Mouse (Mus musculus) ES-Bruce4 (cell line): ENCODE results near the gene Tmem245. TPM values are rescaled to one million over a fixed set of nuclear protein-coding genes. Genes with fewer than 3 reads are reported as not detected.

Source experiments
- H3K27ac ChIP-seq: 2 replicates; pipeline ENCODE4 v1.5.1; 2012; ENCODE audit warnings: low read length, inconsistent platforms; ENCODE audit not compliant: insufficient read depth
- H3K27me3 ChIP-seq: 2 replicates; pipeline ENCODE4 v1.6.1; 2012; ENCODE audit warnings: mild to moderate bottlenecking, low read length, inconsistent platforms; ENCODE audit not compliant: control insufficient read depth, poor library complexity, insufficient read depth, severe bottlenecking
- H3K36me3 ChIP-seq: 2 replicates; pipeline ENCODE4 v1.6.1; 2012; ENCODE audit warnings: inconsistent platforms, mild to moderate bottlenecking, low read length, moderate library complexity; ENCODE audit not compliant: control insufficient read depth, poor library complexity, insufficient read depth, severe bottlenecking
- H3K4me1 ChIP-seq: one replicate; pipeline ENCODE4 v1.8.1; 2011; ENCODE audit warnings: low read length; ENCODE audit not compliant: control insufficient read depth, insufficient read depth
- H3K4me3 ChIP-seq: 2 replicates; pipeline ENCODE4 v1.5.1; 2011; ENCODE audit warnings: low read depth, mild to moderate bottlenecking, low read length
- H3K9ac ChIP-seq: 2 replicates; pipeline ENCODE4 v1.6.1; 2012; ENCODE audit warnings: low read depth, mild to moderate bottlenecking, inconsistent platforms; ENCODE audit not compliant: poor library complexity, severe bottlenecking
- H3K9me3 ChIP-seq: replicated peaks from 2 replicates; pipeline ENCODE4 v1.6.1; 2012; ENCODE audit warnings: mild to moderate bottlenecking, low read length, inconsistent platforms; ENCODE audit not compliant: control insufficient read depth, poor library complexity, insufficient read depth, severe bottlenecking
- CTCF ChIP-seq: IDR thresholded peaks from one replicate; pipeline ENCODE4 v1.8.1; 2011; ENCODE audit warnings: low read depth, low read length
- EP300 ChIP-seq: IDR thresholded peaks from 2 replicates; pipeline ENCODE4 v1.6.1; 2011; ENCODE audit warnings: low read depth, low read length; ENCODE audit not compliant: insufficient read depth
- POLR2A ChIP-seq: IDR thresholded peaks from one replicate; pipeline ENCODE4 v1.8.1; 2011; ENCODE audit warnings: low read length; ENCODE audit not compliant: insufficient read depth
- polyA plus RNA-seq: library from polyadenylated mRNA; stranded (reverse); fragments of >200 nt; gene quantifications from 2 replicates; pipeline ENCODE4 v1.2.4, GENCODE M21; 2011; ENCODE audit warnings: low read depth; ENCODE audit not compliant: missing spikeins, insufficient read depth, insufficient read length

Gene Tmem245
- polyA plus RNA-seq, 1 experiment = 61.9 TPM

- H3K9ac ChIP-seq = no peak overlapping the region
- no peaks in the 10 kb centered on the region for H3K9me3 ChIP-seq
- H3K27me3 ChIP-seq = no peaks in the 10 kb centered on the region
- no peaks in the 10 kb centered on the region for H3K4me1 ChIP-seq
- H3K27ac ChIP-seq = no peak overlapping the region
- H3K4me3 ChIP-seq = no peak overlapping the region
- TF ChIP-seq EP300 (no peak), POLR2A (no peak), CTCF (no peak)
- H3K36me3 ChIP-seq = no peaks in the 10 kb centered on the region
Observed at GRCm38 (mm10) chr4:56965586-56966179, 18.4 kb upstream of the Tmem245 start.

GRCm38 (mm10) chr4:56963687-56964086 is 16.4 kb upstream of the Tmem245 start:
- H3K27me3 ChIP-seq = no peaks in the 10 kb centered on the region
- H3K9ac ChIP-seq = no peak overlapping the region
- no peaks in the 10 kb centered on the region for H3K36me3 ChIP-seq
- no peaks in the 10 kb centered on the region for H3K4me1 ChIP-seq
- no peak overlapping the region for H3K4me3 ChIP-seq
- no peaks in the 10 kb centered on the region for H3K9me3 ChIP-seq
- H3K27ac ChIP-seq = no peak overlapping the region
- TF ChIP-seq EP300 (no peak), POLR2A (no peak)

DNA sequence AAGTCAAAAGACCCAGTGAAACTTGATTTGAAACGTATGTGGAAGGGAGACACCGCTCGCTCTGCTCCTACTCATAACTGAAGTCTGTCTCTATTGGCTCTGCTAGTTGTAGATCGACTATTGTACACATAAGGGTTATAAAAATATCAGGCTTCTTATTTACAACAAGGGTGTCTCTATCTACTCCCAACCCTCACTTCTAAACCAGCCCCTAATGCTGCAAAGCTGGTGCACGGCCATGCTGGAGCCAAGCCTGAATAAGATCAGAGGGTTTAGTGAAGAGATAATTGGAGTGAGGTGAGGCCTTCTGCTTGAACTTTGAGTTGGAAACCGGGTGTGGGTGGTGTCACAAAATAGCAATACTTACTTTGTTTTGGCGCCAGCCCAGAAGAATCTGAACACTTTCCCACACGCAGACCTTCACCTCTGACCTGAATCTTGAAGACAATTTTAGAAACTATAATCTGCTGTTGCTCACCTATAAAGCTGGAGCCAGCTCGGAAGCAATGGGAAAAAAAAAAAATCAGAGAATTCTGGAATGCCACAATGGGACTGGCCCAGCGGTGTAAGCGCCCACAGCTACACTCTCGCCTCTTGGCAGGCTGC is 14.2 kb upstream of the Tmem245 start:
- Histone ChIP-seq H3K27me3 (no peaks in the 10 kb centered on the region), H3K36me3 (no peaks in the 10 kb centered on the region), H3K27ac (no peak overlapping the region), H3K4me1 (peaks cover 3% of the 10 kb centered on the region), H3K9me3 (no peaks in the 10 kb centered on the region), H3K9ac (no peak overlapping the region), H3K4me3 (no peak overlapping the region)
- no peak for TF ChIP-seq CTCF
- no peak for TF ChIP-seq POLR2A

DNA sequence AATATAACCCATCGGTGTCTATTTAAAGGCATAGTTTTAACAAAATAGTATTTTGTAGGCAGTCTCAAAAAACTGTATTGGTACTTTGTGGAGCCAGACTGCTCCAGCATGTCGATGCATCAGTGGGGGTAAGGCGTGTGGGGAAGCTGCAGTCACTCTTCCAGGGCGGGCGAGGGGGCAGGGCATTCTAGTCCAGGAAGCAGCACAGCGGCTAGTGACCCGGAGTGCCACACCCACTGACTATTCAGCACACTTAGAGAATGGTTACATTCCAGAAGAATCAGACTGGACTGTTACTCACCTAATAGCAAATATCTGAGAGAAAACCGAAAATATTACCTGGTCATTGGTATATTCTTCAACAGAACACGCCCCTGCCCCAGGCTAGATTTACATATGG is 10.3 kb upstream of the Tmem245 start:
- H3K4me1 ChIP-seq = peaks cover 3% of the 10 kb centered on the region
- H3K9me3 ChIP-seq = no peaks in the 10 kb centered on the region
- H3K4me3 ChIP-seq = no peak overlapping the region
- peak; percentile 84 for TF ChIP-seq EP300
- TF ChIP-seq POLR2A = no peak
- no peak for TF ChIP-seq CTCF
- H3K27ac ChIP-seq = no peak overlapping the region
- H3K9ac ChIP-seq = no peak overlapping the region
- H3K36me3 ChIP-seq = no peaks in the 10 kb centered on the region
- no peaks in the 10 kb centered on the region for H3K27me3 ChIP-seq

DNA sequence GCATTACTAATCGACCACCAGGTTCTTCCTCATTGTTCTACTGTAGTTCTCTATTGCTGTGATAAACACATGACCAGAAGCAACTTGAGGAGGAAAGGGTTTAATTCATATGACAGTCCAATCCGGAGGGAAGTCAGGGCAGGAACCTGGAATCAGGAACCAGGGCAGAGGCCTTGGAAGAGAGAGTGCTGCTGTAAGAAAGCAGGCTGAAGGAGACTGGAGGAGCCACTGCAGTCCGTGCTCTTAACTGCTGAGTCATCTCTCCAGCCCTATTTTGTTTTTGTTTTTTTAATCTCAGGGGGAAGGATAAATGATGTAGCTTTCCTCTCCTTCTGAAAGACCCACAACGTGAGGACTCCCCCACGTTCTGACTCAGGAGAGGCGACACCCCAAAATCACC is 6.0 kb upstream of the Tmem245 start:
- no peak for TF ChIP-seq CTCF
- TF ChIP-seq POLR2A = no peak
- no peak for TF ChIP-seq EP300
- Histone ChIP-seq H3K36me3 (no peaks in the 10 kb centered on the region), H3K27me3 (no peaks in the 10 kb centered on the region), H3K4me1 (peaks cover 3% of the 10 kb centered on the region), H3K9ac (no peak overlapping the region; the same call in 1 of the 2 replicates), H3K4me3 (no peak overlapping the region), H3K9me3 (no peaks in the 10 kb centered on the region), H3K27ac (peak overlapping the region; percentile 91)

DNA sequence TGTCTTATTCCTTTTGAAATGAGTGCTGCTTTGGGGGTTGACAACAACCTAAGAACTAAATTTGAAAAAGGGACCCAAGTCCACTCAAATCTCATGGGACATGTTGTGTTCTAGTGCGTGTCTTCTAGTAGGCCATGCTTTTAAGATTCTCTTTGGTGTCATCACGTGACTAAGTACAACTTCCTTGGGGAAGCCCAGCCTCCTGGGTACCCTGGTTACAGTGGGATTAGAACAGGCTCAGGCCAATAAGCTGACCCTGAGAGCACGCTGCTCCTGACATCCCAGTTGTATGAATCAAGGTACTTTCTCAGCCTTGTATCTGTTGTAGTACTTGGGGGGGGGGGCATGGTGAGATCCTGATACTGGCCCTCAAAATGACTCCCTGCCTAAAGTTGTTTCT is 4.5 kb upstream of the Tmem245 start:
- H3K4me3 ChIP-seq = no peak overlapping the region
- no peak for TF ChIP-seq CTCF
- no peak for TF ChIP-seq POLR2A
- no peak for TF ChIP-seq EP300
- H3K27me3 ChIP-seq = no peaks in the 10 kb centered on the region
- H3K9me3 ChIP-seq = no peaks in the 10 kb centered on the region
- no peak overlapping the region for H3K9ac ChIP-seq
- no peak overlapping the region for H3K27ac ChIP-seq
- H3K4me1 ChIP-seq = no peaks in the 10 kb centered on the region
- no peaks in the 10 kb centered on the region for H3K36me3 ChIP-seq
